Mouse (Mus musculus): ENCODE measurements around the gene Itga8.

DNA sequence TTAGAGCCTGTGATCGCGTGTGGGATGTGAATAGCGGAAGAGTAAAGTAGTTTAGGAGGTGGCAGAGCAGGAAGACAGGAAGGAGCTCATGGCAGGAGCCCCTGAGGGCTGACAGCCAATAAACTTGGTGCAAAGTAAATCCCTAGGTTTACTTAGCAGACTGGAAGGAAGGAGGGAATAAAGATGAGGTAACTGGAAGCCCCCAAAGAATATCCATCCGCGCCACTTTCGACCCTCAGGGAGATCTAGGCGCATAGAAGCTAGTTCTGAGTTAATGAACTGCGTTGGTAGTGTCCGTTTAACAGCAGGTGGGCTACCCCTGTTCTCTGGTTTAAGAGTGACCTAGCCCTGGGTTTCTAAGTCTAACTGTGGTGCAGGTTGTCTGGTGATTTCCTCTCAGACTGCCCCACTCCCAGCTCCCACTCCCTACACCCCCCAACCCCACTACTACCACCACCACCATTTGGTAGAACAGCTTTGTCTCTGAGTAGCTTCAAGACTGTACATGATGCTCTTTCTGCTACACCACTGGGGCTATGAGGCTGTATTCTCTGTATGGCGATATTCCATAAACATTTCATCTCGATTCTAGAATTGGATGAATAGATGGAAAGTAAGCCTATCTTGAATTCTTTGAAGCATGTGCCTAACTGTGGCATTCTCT is 26.1 kb upstream of the Itga8 start:
- TF ChIP-seq POLR2A (IDR thresholded peaks at IDR 0.05; ENCODE audit: low read depth, low read length), result no peak
- TF ChIP-seq CTCF (IDR thresholded peaks at IDR 0.05; ENCODE audit: extremely low read depth, insufficient read depth, insufficient read length, insufficient replicate concordance), result no peak
